Mouse (Mus musculus): ENCODE results near the gene Hand2. TPM values are rescaled to one million over a fixed set of nuclear protein-coding genes. Genes with fewer than 3 reads are reported as not detected.
A peak's percentile ranks its signal among the peaks of the same experiment; 100 is the strongest.

The Hand2 gene
- polyA plus RNA-seq, 1 experiment from 2014 or later = 9.4 TPM

DNA sequence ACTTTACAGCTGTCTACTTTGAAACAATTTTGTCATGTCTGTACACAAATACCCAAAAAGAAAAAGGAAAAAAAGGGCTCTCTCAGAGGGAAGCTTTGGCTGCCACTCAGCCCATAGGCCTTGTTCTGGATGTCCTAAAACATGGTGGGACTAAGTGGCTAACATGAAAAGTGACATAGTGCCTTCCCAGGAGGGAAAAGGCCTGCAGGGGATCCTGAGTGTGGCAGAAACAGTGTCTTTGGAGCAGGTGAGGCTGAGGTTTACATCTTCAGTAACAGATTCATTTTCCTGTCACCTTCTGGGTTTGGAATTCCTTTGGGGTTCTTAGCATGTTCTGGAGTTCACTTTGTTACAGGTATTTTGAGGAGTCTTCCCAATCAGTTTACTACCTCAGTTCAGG is 3.7 kb upstream of the Hand2 start:
- Histone ChIP-seq H3K36me3 (no peaks in the 10 kb centered on the region), H3K27ac (no peak overlapping the region), H3K4me1 (0 out of 2 replicates have a peak, but pooled peaks cover 7% of the 10 kb centered on the region), H3K4me2 (no peak overlapping the region; the same call in 1 of the 2 replicates), H3K4me3 (replicated peaks) (no peak overlapping the region), H3K27me3 (replicated peaks) (peaks cover 44% of the 10 kb centered on the region), H3K9me3 (no peaks in the 10 kb centered on the region), H3K9ac (no peak overlapping the region)
- no peak for ATAC-seq (ENCODE audit: insufficient read depth, low FRiP score, low read depth)

- Histone ChIP-seq H3K36me3 (no peaks in the 10 kb centered on the region), H3K4me2 (peak overlapping the region; percentile 17; the same call in 1 of the 2 replicates), H3K27me3 (replicated peaks) (peaks cover 44% of the 10 kb centered on the region), H3K27ac (peak overlapping the region; percentile 33; the same call in 1 of the 2 replicates), H3K9ac (no peak overlapping the region), H3K4me3 (replicated peaks) (peak overlapping the region; percentile 17; the same call in 1 of the 2 replicates), H3K4me1 (0 out of 2 replicates have a peak, but pooled peaks cover 7% of the 10 kb centered on the region), H3K9me3 (no peaks in the 10 kb centered on the region)
- 29% methylated on average over 5 of the region's 5 CpGs for WGBS
- no peak for ATAC-seq (ENCODE audit: insufficient read depth, low FRiP score, low read depth)
Observed at GRCm38 (mm10) chr8:57317890-57318480, 2.8 kb upstream of the Hand2 start.

GRCm38 (mm10) chr8:57319092-57319980 is 1.4 kb upstream of the Hand2 start:
- 19% methylated on average over 17 of the region's 17 CpGs for WGBS
- H3K27ac ChIP-seq = peak overlapping the region; percentile 38
- H3K9me3 ChIP-seq = no peaks in the 10 kb centered on the region
- H3K4me2 ChIP-seq = peak overlapping the region; percentile 52; the same call in 1 of the 2 replicates
- peak overlapping the region; percentile 6; the same call in 1 of the 2 replicates for H3K9ac ChIP-seq
- ATAC-seq (ENCODE audit: insufficient read depth, low FRiP score, low read depth) = no peak
- peaks cover 41% of the 10 kb centered on the region for H3K27me3 ChIP-seq (replicated peaks)
- 0 out of 2 replicates have a peak, but pooled peaks cover 7% of the 10 kb centered on the region for H3K4me1 ChIP-seq
- H3K4me3 ChIP-seq (replicated peaks) = peak overlapping the region; percentile 55
- H3K36me3 ChIP-seq = no peaks in the 10 kb centered on the region

GRCm38 (mm10) chr8:57319981-57320585 is 700 bp upstream of the Hand2 start:
- peak overlapping the region; percentile 52 for H3K4me2 ChIP-seq
- H3K9ac ChIP-seq = no peak overlapping the region; the same call in 1 of the 2 replicates
- peaks cover 42% of the 10 kb centered on the region for H3K27me3 ChIP-seq (replicated peaks)
- ATAC-seq (ENCODE audit: insufficient read depth, low FRiP score, low read depth) = no peak
- WGBS = 8% methylated on average over 22 of the region's 22 CpGs
- no peaks in the 10 kb centered on the region for H3K36me3 ChIP-seq
- H3K4me1 ChIP-seq = 0 out of 2 replicates have a peak, but pooled peaks cover 7% of the 10 kb centered on the region
- peak overlapping the region; percentile 55 for H3K4me3 ChIP-seq (replicated peaks)
- H3K9me3 ChIP-seq = no peaks in the 10 kb centered on the region
- H3K27ac ChIP-seq = peak overlapping the region; percentile 38

DNA sequence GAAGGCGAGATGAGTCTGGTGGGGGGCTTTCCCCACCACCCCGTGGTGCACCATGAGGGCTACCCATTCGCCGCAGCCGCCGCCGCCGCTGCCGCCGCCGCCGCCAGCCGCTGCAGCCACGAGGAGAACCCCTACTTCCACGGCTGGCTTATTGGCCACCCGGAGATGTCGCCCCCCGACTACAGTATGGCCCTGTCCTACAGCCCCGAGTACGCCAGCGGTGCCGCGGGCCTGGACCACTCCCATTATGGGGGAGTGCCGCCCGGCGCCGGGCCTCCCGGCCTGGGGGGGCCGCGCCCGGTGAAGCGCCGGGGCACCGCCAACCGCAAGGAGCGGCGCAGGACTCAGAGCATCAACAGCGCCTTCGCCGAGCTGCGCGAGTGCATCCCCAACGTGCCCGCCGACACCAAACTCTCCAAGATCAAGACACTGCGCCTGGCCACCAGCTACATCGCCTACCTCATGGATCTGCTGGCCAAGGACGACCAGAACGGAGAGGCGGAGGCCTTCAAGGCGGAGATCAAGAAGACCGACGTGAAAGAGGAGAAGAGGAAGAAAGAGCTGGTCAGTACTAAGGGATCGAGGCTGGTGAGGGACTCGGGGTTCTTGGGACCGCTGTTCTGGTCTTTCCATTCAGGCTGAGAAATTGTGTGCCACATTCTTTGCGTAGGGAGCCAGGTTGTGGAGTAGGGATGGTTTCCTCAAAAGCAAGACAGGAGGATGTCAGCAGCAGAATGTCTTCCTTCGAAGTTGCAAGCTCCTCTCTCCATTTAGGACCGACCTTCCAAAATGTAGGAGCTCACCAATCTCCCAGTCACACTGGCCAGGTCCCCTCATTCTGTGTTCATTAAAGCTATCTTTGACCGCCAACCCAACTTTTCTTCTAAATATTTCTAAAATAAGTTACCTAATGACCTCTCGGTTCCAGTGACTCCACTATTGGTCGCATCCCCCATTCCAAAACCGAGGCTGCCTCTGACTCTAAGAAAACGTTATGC is 1.4 kb downstream of the Hand2 start:
- no peaks in the 10 kb centered on the region for H3K9me3 ChIP-seq
- H3K4me2 ChIP-seq = peak overlapping the region; percentile 52
- peak overlapping the region; percentile 85 for H3K27ac ChIP-seq
- 0 out of 2 replicates have a peak, but pooled peaks cover 7% of the 10 kb centered on the region for H3K4me1 ChIP-seq
- peak overlapping the region; percentile 55 for H3K4me3 ChIP-seq (replicated peaks)
- peak overlapping the region; percentile 55 for H3K9ac ChIP-seq
- ATAC-seq (ENCODE audit: insufficient read depth, low FRiP score, low read depth) = peak; percentile 40; the same call in 1 of the 2 replicates
- no peaks in the 10 kb centered on the region for H3K36me3 ChIP-seq
- peaks cover 54% of the 10 kb centered on the region for H3K27me3 ChIP-seq (replicated peaks)
- 1% methylated on average over 64 of the region's 64 CpGs for WGBS

GRCm38 (mm10) chr8:57322961-57323941 is 2.5 kb downstream of the Hand2 start:
- no peak for ATAC-seq (ENCODE audit: insufficient read depth, low FRiP score, low read depth)
- no peaks in the 10 kb centered on the region for H3K36me3 ChIP-seq
- H3K9ac ChIP-seq = peak overlapping the region; percentile 34
- H3K9me3 ChIP-seq = no peaks in the 10 kb centered on the region
- H3K4me1 ChIP-seq = peaks cover 12% of the 10 kb centered on the region; the same call in 1 of the 2 replicates
- WGBS = 8% methylated on average over 31 of the region's 31 CpGs
- H3K27ac ChIP-seq = peak overlapping the region; percentile 85
- H3K4me2 ChIP-seq = peak overlapping the region; percentile 52
- peak overlapping the region; percentile 55 for H3K4me3 ChIP-seq (replicated peaks)
- peaks cover 53% of the 10 kb centered on the region for H3K27me3 ChIP-seq (replicated peaks)

DNA sequence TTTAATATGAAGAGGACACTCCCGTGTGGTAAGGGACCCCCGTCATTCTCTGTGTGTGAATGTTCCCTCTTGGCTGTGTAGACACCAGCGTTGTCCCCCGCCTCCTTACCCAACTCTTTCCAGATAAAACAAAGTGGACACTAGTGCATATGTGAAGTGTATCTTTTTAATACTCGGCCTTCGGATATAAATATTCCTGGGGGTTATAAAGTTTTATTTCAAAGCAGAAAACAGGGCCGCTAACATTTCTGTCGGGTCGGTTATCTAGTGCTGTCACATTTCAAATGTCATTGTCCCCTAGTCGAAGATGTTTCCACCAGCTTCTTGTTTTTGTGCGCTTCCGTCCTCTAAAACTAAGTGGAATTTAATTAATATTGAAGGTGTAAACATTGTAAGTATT is 3.3 kb downstream of the Hand2 start:
- 17% methylated on average over 12 of the region's 12 CpGs for WGBS
- Histone ChIP-seq H3K4me3 (replicated peaks) (peak overlapping the region; percentile 55), H3K4me1 (peaks cover 17% of the 10 kb centered on the region; the same call in 1 of the 2 replicates), H3K36me3 (no peaks in the 10 kb centered on the region), H3K9me3 (no peaks in the 10 kb centered on the region), H3K27me3 (replicated peaks) (peaks cover 55% of the 10 kb centered on the region), H3K9ac (no peak overlapping the region; the same call in 1 of the 2 replicates), H3K4me2 (peak overlapping the region; percentile 52; the same call in 1 of the 2 replicates), H3K27ac (peak overlapping the region; percentile 85; the same call in 1 of the 2 replicates)
- no peak for ATAC-seq (ENCODE audit: insufficient read depth, low FRiP score, low read depth)

DNA sequence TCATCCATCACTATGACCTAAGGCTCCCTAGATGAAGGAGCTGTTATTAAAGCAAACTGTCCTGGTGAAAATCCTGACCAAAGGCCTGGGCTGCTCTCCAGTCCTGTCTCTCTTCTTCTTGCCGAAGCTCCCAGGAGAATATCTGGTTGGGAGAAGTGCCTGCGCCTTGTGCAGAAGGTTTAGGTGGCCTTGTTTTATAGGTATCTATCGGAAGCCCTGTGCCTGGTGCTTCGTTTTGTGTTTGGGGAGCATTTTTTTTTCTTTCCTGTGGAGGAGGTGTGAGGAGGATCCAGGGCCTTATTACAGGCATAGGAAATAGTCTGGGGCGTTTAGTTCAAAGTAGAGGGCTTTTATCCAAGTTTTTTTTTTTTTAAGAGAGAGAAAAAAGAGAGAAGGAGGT is 3.9 kb downstream of the Hand2 start:
- H3K4me2 ChIP-seq = peak overlapping the region; percentile 57
- ATAC-seq (ENCODE audit: insufficient read depth, low FRiP score, low read depth) = no peak
- WGBS = 17% methylated on average over 5 of the region's 5 CpGs
- H3K27me3 ChIP-seq (replicated peaks) = peaks cover 54% of the 10 kb centered on the region
- H3K4me3 ChIP-seq (replicated peaks) = peak overlapping the region; percentile 35
- H3K36me3 ChIP-seq = no peaks in the 10 kb centered on the region
- H3K27ac ChIP-seq = peak overlapping the region; percentile 68
- H3K9me3 ChIP-seq = no peaks in the 10 kb centered on the region
- H3K4me1 ChIP-seq = peaks cover 17% of the 10 kb centered on the region; the same call in 1 of the 2 replicates
- H3K9ac ChIP-seq = no peak overlapping the region

DNA sequence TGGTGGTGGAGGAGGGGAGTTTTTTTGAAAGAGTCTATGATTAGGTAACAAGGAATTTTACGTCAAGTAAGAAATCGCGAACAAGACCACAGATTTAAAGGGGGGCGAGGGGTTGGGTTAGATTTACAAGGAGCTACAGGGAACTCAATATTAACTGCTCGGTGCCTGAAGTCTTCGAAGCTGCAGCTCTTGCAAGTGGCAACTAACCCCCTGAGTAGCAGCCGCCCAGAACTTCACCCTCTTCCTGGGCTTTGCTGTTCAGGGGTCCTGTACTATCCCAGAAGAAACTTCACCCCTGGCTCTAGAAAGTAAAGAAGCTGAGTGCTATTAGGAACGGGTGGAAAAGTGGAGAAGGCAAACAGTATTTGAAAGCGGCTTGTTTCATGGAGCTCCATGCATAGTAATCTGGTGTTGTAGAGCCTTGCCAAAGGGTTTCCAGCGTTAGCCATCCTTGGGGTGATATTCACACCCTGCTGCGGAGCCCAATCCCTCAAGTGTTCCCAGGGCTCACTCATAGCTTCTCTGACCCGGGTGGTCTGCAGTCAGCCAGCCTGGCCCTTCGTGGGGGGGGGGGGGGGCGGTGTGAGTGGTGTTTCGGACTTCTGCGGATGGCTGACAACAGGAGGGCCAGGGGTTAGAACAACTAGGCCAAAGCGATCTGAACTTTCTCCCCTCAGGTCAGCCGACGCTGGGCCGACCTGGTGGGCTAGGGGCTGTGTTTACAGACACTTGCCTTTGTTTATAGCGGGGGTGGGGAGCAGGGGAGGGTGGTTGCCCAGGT is 4.5 kb downstream of the Hand2 start:
- Histone ChIP-seq H3K4me2 (peak overlapping the region; percentile 57), H3K27me3 (replicated peaks) (peaks cover 60% of the 10 kb centered on the region), H3K9ac (peak overlapping the region; percentile 19; the same call in 1 of the 2 replicates), H3K36me3 (no peaks in the 10 kb centered on the region), H3K4me1 (peaks cover 17% of the 10 kb centered on the region; the same call in 1 of the 2 replicates), H3K27ac (peak overlapping the region; percentile 78; the same call in 1 of the 2 replicates), H3K9me3 (no peaks in the 10 kb centered on the region), H3K4me3 (replicated peaks) (peak overlapping the region; percentile 35)
- WGBS = 19% methylated on average over 21 of the region's 21 CpGs
- ATAC-seq (ENCODE audit: insufficient read depth, low FRiP score, low read depth) = no peak

Data from stomach, embryonic 15.5 days (tissue).